Mouse (Mus musculus) CD4-positive naive resting alpha-beta T cell, adult 76 days (primary cell): ENCODE data around the gene Olfr767. TPM values are rescaled to one million over a fixed set of nuclear protein-coding genes. Genes with fewer than 3 reads are reported as not detected.

Experiments
- total RNA-seq: library from RNA; stranded (reverse); gene quantifications from one replicate; pipeline ENCODE4 v1.2.4, GENCODE M21; 2023

Gene Olfr767
- total RNA-seq: not detected

GRCm38 (mm10) chr10:129082810-129083209 is at the start of gene Olfr767:
Gene Olfr767, minus strand, starts transcription at chr10:129082910.

DNA sequence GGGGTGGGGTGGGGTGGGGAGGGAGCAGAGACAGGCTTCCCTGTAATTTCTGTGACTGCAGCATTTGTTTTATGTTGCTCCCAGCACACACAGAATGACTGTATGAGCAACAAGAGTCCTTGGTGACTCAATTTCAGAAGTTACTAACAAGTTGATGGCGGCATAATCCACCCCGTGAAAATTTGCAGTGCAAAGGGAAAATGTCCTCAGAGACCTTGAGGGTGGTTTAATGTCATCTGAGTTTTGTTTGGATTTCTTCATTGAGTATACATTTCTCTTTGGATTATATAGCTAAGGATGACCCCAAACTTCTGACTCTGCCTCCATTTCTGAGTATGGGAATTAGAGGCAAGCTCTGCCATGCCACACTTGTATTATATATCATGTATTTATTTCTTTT is 35.1 kb upstream of the Olfr767 start, which contains the start of gene Olfr769:
Gene Olfr769 (minus strand): TSS at position 101 of the 400 bp plus-strand sequence.

GRCm38 (mm10) chr10:129099275-129099674 is 16.6 kb upstream of the Olfr767 start, which contains the start of gene Olfr768:
Gene Olfr768, minus strand, starts transcription at chr10:129099375.

GRCm38 (mm10) chr10:129068877-129069276 is 13.8 kb downstream of the Olfr767 start, which contains the start of gene Olfr766-ps1:
Gene Olfr766-ps1, minus strand, starts transcription at chr10:129068977.

GRCm38 (mm10) chr10:129049898-129050297 is 32.8 kb downstream of the Olfr767 start, which contains the start of gene Olfr765:
Gene Olfr765, minus strand, starts transcription at chr10:129049998.

GRCm38 (mm10) chr10:129039796-129040195 is 42.9 kb downstream of the Olfr767 start, which contains the start of gene Olfr764-ps1:
Gene Olfr764-ps1, minus strand, starts transcription at chr10:129039896.

Other genes with a start within 250 kb of the Olfr767 start
- 10.7 TPM for gene Gdf11, start 191.2 kb downstream of the Olfr767 start, total RNA-seq
- gene Cd63, start 181.9 kb downstream of the Olfr767 start, total RNA-seq: 1.9 TPM
- 13.7 TPM for gene Rdh5, start 160.0 kb downstream of the Olfr767 start, total RNA-seq
- gene Bloc1s1, start 158.9 kb downstream of the Olfr767 start, total RNA-seq: 53.3 TPM
- gene Itga7, start 149.1 kb downstream of the Olfr767 start, total RNA-seq: 14.3 TPM
- gene Mettl7b, start 121.9 kb downstream of the Olfr767 start, total RNA-seq: not detected
- gene Olfr9, start 93.5 kb downstream of the Olfr767 start, total RNA-seq: 1.7 TPM
- 0.23 TPM for gene Olfr763, start 72.1 kb downstream of the Olfr767 start, total RNA-seq
- gene Olfr764-ps1, start 43.0 kb downstream of the Olfr767 start, total RNA-seq: not detected
- not detected for gene Olfr765, start 32.9 kb downstream of the Olfr767 start, total RNA-seq
- gene Olfr766-ps1, start 13.9 kb downstream of the Olfr767 start, total RNA-seq: not detected
- gene Olfr768, start 16.5 kb upstream of the Olfr767 start, total RNA-seq: not detected
- gene Olfr769, start 35.0 kb upstream of the Olfr767 start, total RNA-seq: not detected
- not detected for gene Olfr770, start 56.1 kb upstream of the Olfr767 start, total RNA-seq
- gene Olfr771, start 81.8 kb upstream of the Olfr767 start, total RNA-seq: not detected
- not detected for gene Olfr772, start 95.0 kb upstream of the Olfr767 start, total RNA-seq
- not detected for gene Olfr773, start 104.5 kb upstream of the Olfr767 start, total RNA-seq
- not detected for gene Olfr774, start 153.3 kb upstream of the Olfr767 start, total RNA-seq
- gene Olfr775, start 165.5 kb upstream of the Olfr767 start, total RNA-seq: not detected
- gene Olfr776, start 176.2 kb upstream of the Olfr767 start, total RNA-seq: not detected
- not detected for gene Olfr777, start 188.6 kb upstream of the Olfr767 start, total RNA-seq
- gene Olfr780, start 235.2 kb upstream of the Olfr767 start, total RNA-seq: not detected
- gene Olfr781, start 245.9 kb upstream of the Olfr767 start, total RNA-seq: not detected